In the genomic region with DNA sequence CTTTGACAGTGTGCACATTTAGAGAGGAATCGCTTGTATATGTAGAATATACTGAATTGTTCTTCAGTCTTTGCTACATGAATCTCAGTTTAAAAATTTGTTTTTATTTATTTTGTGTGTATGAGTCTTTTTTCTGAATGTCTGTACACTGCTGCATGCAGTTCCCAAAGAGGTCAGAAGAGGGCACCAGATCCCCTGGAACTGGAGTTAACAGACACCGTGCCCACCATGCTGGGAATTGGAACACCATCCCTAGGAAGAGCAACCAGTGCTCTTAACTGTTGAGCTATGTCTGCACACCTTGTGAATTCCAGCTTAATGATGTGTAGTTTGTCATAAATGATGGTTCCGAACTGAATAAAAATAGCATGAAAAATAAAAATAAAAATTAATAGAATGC, we compare ENCODE assay signal across 8 mouse cellular contexts. TPM values are rescaled to one million over a fixed set of nuclear protein-coding genes. Genes with fewer than 3 reads are reported as not detected.
DNase-seq lines count a peak whose midpoint lies in the region; ATAC-seq and TF ChIP-seq lines count a peak whose summit lies in the region.

No protein-coding gene starts in this region.

- H3K4me2 ChIP-seq in liver, embryonic 12.5 days = no peak overlapping the region

- peaks cover 37% of the 10 kb centered on the region for H3K36me3 ChIP-seq in liver, adult 2 months (ENCODE audit: control insufficient read depth, insufficient read depth, low read length)
- peaks cover 22% of the 10 kb centered on the region for H3K36me3 ChIP-seq in liver, embryonic 12.5 days

- H3K27me3 ChIP-seq in liver, adult 2 months (ENCODE audit: control insufficient read depth, insufficient read depth, low read length) = no peaks in the 10 kb centered on the region
- H3K27me3 ChIP-seq in liver, embryonic 12.5 days (replicated peaks) = no peaks in the 10 kb centered on the region

- H3K9ac ChIP-seq in liver, adult 2 months (ENCODE audit: low read depth, low read length) = no peak overlapping the region
- H3K9ac ChIP-seq in liver, embryonic 12.5 days = no peak overlapping the region

- TF ChIP-seq CTCF in liver, adult 2 months (IDR thresholded peaks at IDR 0.05; ENCODE audit: low read depth, low read length) = peak; percentile 59
- TF ChIP-seq CTCF in bone marrow macrophage, adult 2 months (IDR thresholded peaks at IDR 0.05; ENCODE audit: low read depth, low read length) = peak; percentile 44; the same call in 1 of the 2 replicates
- no peak; the same call in 1 of the 2 replicates for TF ChIP-seq CTCF in gastrocnemius, adult 2 months (IDR thresholded peaks at IDR 0.05)

- DNase-seq in cerebellum, adult 11 months = peak; percentile 48
- no peak for DNase-seq in liver, adult 2 months (ENCODE audit: extremely low read depth, low read depth, low spot score)
- DNase-seq in gastrocnemius, adult 2 months = peak; percentile 64
- peak; percentile 85 for DNase-seq in thymus, postnatal 4 days

- no peak for TF ChIP-seq POLR2A in liver, adult 2 months (IDR thresholded peaks at IDR 0.05; ENCODE audit: extremely low read depth, insufficient read depth, low read length)
- no peak for TF ChIP-seq POLR2A in bone marrow macrophage, adult 2 months (IDR thresholded peaks at IDR 0.05; ENCODE audit: borderline replicate concordance, low read depth, low read length)

- no peaks in the 10 kb centered on the region for H3K79me2 ChIP-seq in liver, adult 2 months (ENCODE audit: control insufficient read depth, insufficient read depth, low read length)

- ATAC-seq in cerebellum, adult (ENCODE audit: insufficient number of reproducible peaks, low FRiP score, low TSS enrichment) = no peak
- no peak for ATAC-seq in liver, embryonic 12.5 days
- ATAC-seq in megakaryocyte-erythroid progenitor cell, adult 5-6 weeks (replicated peaks; ENCODE audit: low FRiP score, low TSS enrichment, poor library complexity, severe bottlenecking) = peak; percentile 67

- no peak overlapping the region for H3K27ac ChIP-seq in liver, adult 2 months (replicated peaks; ENCODE audit: insufficient read depth, low read depth, low read length)
- H3K27ac ChIP-seq in liver, embryonic 12.5 days = no peak overlapping the region
- H3K27ac ChIP-seq in bone marrow macrophage, adult 2 months (ENCODE audit: insufficient read depth, low read depth, low read length) = no peak overlapping the region
- H3K27ac ChIP-seq in gastrocnemius, adult 2 months = no peak overlapping the region

- no peaks in the 10 kb centered on the region for H3K4me1 ChIP-seq in liver, adult 2 months (ENCODE audit: control insufficient read depth, insufficient read depth, low read length)
- H3K4me1 ChIP-seq in liver, embryonic 12.5 days = no peaks in the 10 kb centered on the region
- peaks cover 2% of the 10 kb centered on the region; the same call in 1 of the 2 replicates for H3K4me1 ChIP-seq in bone marrow macrophage, adult 2 months (ENCODE audit: control insufficient read depth, insufficient read depth, low read length)

- WGBS in liver, adult 2 months = 79% methylated on average over 3 of the region's 3 CpGs
- 54% methylated on average over 3 of the region's 3 CpGs for WGBS in liver, embryonic 12.5 days (ENCODE audit: insufficient replicate concordance)

- H3K9me3 ChIP-seq in liver, embryonic 12.5 days (replicated peaks) = no peaks in the 10 kb centered on the region

- intact Hi-C loops in gastrocnemius, adult 2 months (cut with DNase I) = loop anchor here (1.0 to 5.0 kb wide), 2 partner anchors 108 to 234 kb away; no protein-coding TSS in a partner anchor

- H3K4me3 ChIP-seq in liver, adult 2 months (ENCODE audit: insufficient read depth, low read depth, low read length) = no peak overlapping the region
- H3K4me3 ChIP-seq in liver, embryonic 12.5 days = no peak overlapping the region
- no peak overlapping the region for H3K4me3 ChIP-seq in bone marrow macrophage, adult 2 months (ENCODE audit: insufficient read depth, low read length)
- H3K4me3 ChIP-seq in gastrocnemius, adult 2 months = no peak overlapping the region

RNA-seq across cellular contexts. Expression of a gene that starts 24.2 kb away (rescaled TPM):
- total RNA-seq in liver, adult 2 months (2014; rRNA removed) = 0.37 and 0.67 TPM in 2 replicates
- polyA plus RNA-seq in liver, adult 2 months (2012; rRNA removed) = 0.05 TPM in 1 of 2 replicates, not detected in the other
- 0.87 and 0.91 TPM in 2 replicates for polyA plus RNA-seq in liver, embryonic 12.5 days (2016; fragmentation: Nextera tagmentation; extraction: Ambion mirVana)
- not detected in 2 replicates for polyA plus RNA-seq in bone marrow macrophage, adult 2 months (2012; ENCODE audit: insufficient read depth, insufficient read length, missing spikeins)
- total RNA-seq in gastrocnemius, adult 2 months (2021) = under 1 TPM; 0.59 to 0.66 TPM
- 1.0 and 1.3 TPM in 2 replicates for total RNA-seq in megakaryocyte-erythroid progenitor cell, adult 5-6 weeks (2014; fragmentation: Nextera tagmentation)
- total RNA-seq in megakaryocyte-erythroid progenitor cell, adult 5-6 weeks (2017) = 0.57 TPM in 1 of 2 replicates, not detected in the other

RNA-seq across cellular contexts. Expression of a gene that starts 34.4 kb away (rescaled TPM):
- total RNA-seq in liver, adult 2 months (2014; rRNA removed) = 15.2 and 22.1 TPM in 2 replicates
- polyA plus RNA-seq in liver, adult 2 months (2012; rRNA removed) = 8.7 and 9.6 TPM in 2 replicates
- polyA plus RNA-seq in liver, embryonic 12.5 days (2016; fragmentation: Nextera tagmentation; extraction: Ambion mirVana) = 72.2 and 77.2 TPM in 2 replicates
- 43.3 and 49.8 TPM in 2 replicates for polyA plus RNA-seq in bone marrow macrophage, adult 2 months (2012; ENCODE audit: insufficient read depth, insufficient read length, missing spikeins)
- total RNA-seq in gastrocnemius, adult 2 months (2021) = 10 to 100 TPM; 37.4 to 52.4 TPM
- total RNA-seq in megakaryocyte-erythroid progenitor cell, adult 5-6 weeks (2014; fragmentation: Nextera tagmentation) = 94.4 and 113 TPM in 2 replicates
- total RNA-seq in megakaryocyte-erythroid progenitor cell, adult 5-6 weeks (2017) = 115 and 125 TPM in 2 replicates

RNA-seq across cellular contexts. Expression of a gene that starts 53.9 kb away (rescaled TPM):
- total RNA-seq in liver, adult 2 months (2014; rRNA removed) = not detected in 2 replicates
- not detected in 2 replicates for polyA plus RNA-seq in liver, adult 2 months (2012; rRNA removed)
- 0.06 and 0.11 TPM in 2 replicates for polyA plus RNA-seq in liver, embryonic 12.5 days (2016; fragmentation: Nextera tagmentation; extraction: Ambion mirVana)
- not detected in 2 replicates for polyA plus RNA-seq in bone marrow macrophage, adult 2 months (2012; ENCODE audit: insufficient read depth, insufficient read length, missing spikeins)
- total RNA-seq in gastrocnemius, adult 2 months (2021) = not detected
- total RNA-seq in megakaryocyte-erythroid progenitor cell, adult 5-6 weeks (2014; fragmentation: Nextera tagmentation) = not detected in 2 replicates
- total RNA-seq in megakaryocyte-erythroid progenitor cell, adult 5-6 weeks (2017) = not detected in 2 replicates
